Mouse (Mus musculus) intestine, postnatal 0 days (tissue): ENCODE results near the gene Wdr31. TPM values are rescaled to one million over a fixed set of nuclear protein-coding genes. Genes with fewer than 3 reads are reported as not detected.
"Not testable (repeated sequence)": the region's sequence is repeated elsewhere in the genome, so short reads cannot be mapped to it uniquely, and the experiment has no call there.

Experiments
- ATAC-seq: fragments of 200-750 bp; cut with Nextera tagmentation; 2 replicates; pipeline ENCODE4 v1.8.0; 2017; ENCODE audit warnings: mild to moderate bottlenecking, moderate TSS enrichment, moderate library complexity
- H3K27ac ChIP-seq: fragments of 300-500 bp; sonication (generic); 2 replicates; pipeline ENCODE4 v1.5.1; 2014; ENCODE audit warnings: mild to moderate bottlenecking, low read depth, low read length, moderate library complexity
- H3K27me3 ChIP-seq: fragments of 300-500 bp; sonication (generic); replicated peaks from 2 replicates; pipeline ENCODE4 v1.6.1; 2014; ENCODE audit warnings: low read length, mixed read lengths; ENCODE audit not compliant: control insufficient read depth, insufficient read depth
- H3K36me3 ChIP-seq: fragments of 300-500 bp; sonication (generic); 2 replicates; pipeline ENCODE4 v1.6.1; 2014; ENCODE audit warnings: mild to moderate bottlenecking, moderate library complexity; ENCODE audit not compliant: control insufficient read depth, insufficient read depth
- H3K4me1 ChIP-seq: fragments of 300-500 bp; sonication (generic); replicated peaks from 2 replicates; pipeline ENCODE4 v1.6.1; 2014; ENCODE audit warnings: antibody characterized with exemption, low read length, mixed read lengths; ENCODE audit not compliant: control insufficient read depth, insufficient read depth
- H3K4me2 ChIP-seq: fragments of 300-500 bp; sonication (generic); replicated peaks from 2 replicates; pipeline ENCODE4 v1.6.1; 2014; ENCODE audit warnings: low read depth, mild to moderate bottlenecking, moderate library complexity
- H3K4me3 ChIP-seq: fragments of 300-500 bp; sonication (generic); 2 replicates; pipeline ENCODE4 v1.5.1; 2014; ENCODE audit warnings: low read depth, low read length
- H3K9ac ChIP-seq: fragments of 300-500 bp; sonication (generic); 2 replicates; pipeline ENCODE4 v1.6.1; 2014; ENCODE audit warnings: mild to moderate bottlenecking, low read depth, low read length
- H3K9me3 ChIP-seq: fragments of 300-500 bp; sonication (generic); 2 replicates; pipeline ENCODE4 v1.6.1; 2016; ENCODE audit warnings: mixed run types; ENCODE audit not compliant: control insufficient read depth
- CTCF ChIP-seq: sonication (generic); IDR thresholded peaks from 2 replicates; pipeline ENCODE4 v1.5.1; 2016; ENCODE audit warnings: low read depth, mild to moderate bottlenecking, control low read depth, antibody characterized with exemption, moderate library complexity
- WGBS: fragments of 180-500 bp; shearing (Covaris S2); extraction: QIAGEN DNeasy Blood & Tissue Kit; methylation state at CpG from one replicate; pipeline ENCODE4 v1.1.7; 2014; 5-methylcytosine and 5-hydroxymethylcytosine counted together
- polyA plus RNA-seq: library from polyadenylated mRNA; unstranded; fragments of >200 nt; fragmentation: Nextera tagmentation; extraction: Ambion mirVana; gene quantifications from 2 replicates; pipeline ENCODE4 v1.2.1, GENCODE M21; 2015

Wdr31 gene
- polyA plus RNA-seq, 1 experiment from 2014 or later = 1.8 TPM

GRCm38 (mm10) chr4:62480709-62481605 is 10.3 kb upstream of the Wdr31 start:
- Histone ChIP-seq H3K36me3 (no peaks in the 10 kb centered on the region), H3K4me3 (peak overlapping the region; percentile 60), H3K27me3 (no peaks in the 10 kb centered on the region), H3K4me1 (peaks cover 7% of the 10 kb centered on the region; the same call in 1 of the 2 replicates), H3K9me3 (no peaks in the 10 kb centered on the region), H3K27ac (no peak overlapping the region), H3K4me2 (peak overlapping the region; percentile 91), H3K9ac (no peak overlapping the region)
- TF ChIP-seq CTCF = no peak
- 20% methylated on average over 10 of the region's 10 CpGs for WGBS
- ATAC-seq = no peak

- 1% methylated on average over 70 of the region's 71 CpGs for WGBS
- no peak for TF ChIP-seq CTCF
Measured at GRCm38 (mm10) chr4:62479937-62480708, 9.4 kb upstream of the Wdr31 start, which contains the start of gene Bspry. Gene Bspry (plus strand): TSS chr4:62480053.

GRCm38 (mm10) chr4:62479593-62479936 is 8.9 kb upstream of the Wdr31 start:
- TF ChIP-seq CTCF = peak; percentile 76
- not testable (repeated sequence) for ATAC-seq
- peak overlapping the region; percentile 91 for H3K4me2 ChIP-seq

More at GRCm38 (mm10) chr4:62479937-62480708, 9.4 kb upstream of the Wdr31 start, which contains the start of gene Bspry:
- peak; percentile 88 for ATAC-seq
- Histone ChIP-seq H3K9me3 (no peaks in the 10 kb centered on the region), H3K36me3 (no peaks in the 10 kb centered on the region), H3K9ac (peak within 1 kb of the TSS; percentile 66), H3K4me1 (no peaks in the 10 kb centered on the region), H3K27me3 (no peaks in the 10 kb centered on the region), H3K4me3 (peak within 1 kb of the TSS; percentile 60), H3K27ac (peak within 1 kb of the TSS; percentile 73), H3K4me2 (peak within 1 kb of the TSS; percentile 91)

GRCm38 (mm10) chr4:62477542-62478244 is 7.0 kb upstream of the Wdr31 start:
- Histone ChIP-seq H3K4me2 (no peak overlapping the region), H3K9me3 (no peaks in the 10 kb centered on the region), H3K27me3 (no peaks in the 10 kb centered on the region), H3K4me1 (no peaks in the 10 kb centered on the region), H3K9ac (no peak overlapping the region), H3K4me3 (no peak overlapping the region), H3K36me3 (no peaks in the 10 kb centered on the region), H3K27ac (no peak overlapping the region)
- ATAC-seq = no peak
- 44% methylated on average over 6 of the region's 6 CpGs for WGBS
- TF ChIP-seq CTCF = no peak

More at GRCm38 (mm10) chr4:62479593-62479936, 8.9 kb upstream of the Wdr31 start:
- not testable (repeated sequence) for H3K27me3 ChIP-seq, H3K36me3 ChIP-seq, H3K9me3 ChIP-seq, H3K27ac ChIP-seq, H3K4me1 ChIP-seq
- Histone ChIP-seq H3K9ac (peak overlapping the region; percentile 66; the same call in 1 of the 2 replicates), H3K4me3 (peak overlapping the region; percentile 60)
- 11% methylated on average over 11 of the region's 11 CpGs for WGBS

GRCm38 (mm10) chr4:62475793-62476192 is 5.1 kb upstream of the Wdr31 start:
- Histone ChIP-seq H3K27ac (no peak overlapping the region; the same call in 1 of the 2 replicates), H3K36me3 (no peaks in the 10 kb centered on the region), H3K9ac (no peak overlapping the region), H3K9me3 (no peaks in the 10 kb centered on the region), H3K4me2 (no peak overlapping the region), H3K27me3 (no peaks in the 10 kb centered on the region), H3K4me1 (no peaks in the 10 kb centered on the region), H3K4me3 (no peak overlapping the region)
- TF ChIP-seq CTCF = no peak
- WGBS = 47% methylated on average over 6 of the region's 6 CpGs
- ATAC-seq = peak; percentile 69
